Mouse (Mus musculus) liver, embryonic 15.5 days (tissue): Measurements from ENCODE around the gene Zfp800. TPM values are rescaled to one million over a fixed set of nuclear protein-coding genes. Genes with fewer than 3 reads are reported as not detected.

Source experiments
- ATAC-seq: fragments of 200-750 bp; cut with Nextera tagmentation; 2 replicates; pipeline ENCODE4 v1.8.0; 2017; ENCODE audit warnings: moderate number of reproducible peaks, mild to moderate bottlenecking, moderate library complexity; ENCODE audit not compliant: insufficient read depth
- H3K27ac ChIP-seq: fragments of 300-500 bp; sonication (generic); replicated peaks from 2 replicates; pipeline ENCODE4 v1.5.1; 2015; ENCODE audit warnings: mild to moderate bottlenecking, inconsistent platforms
- H3K27me3 ChIP-seq: fragments of 300-500 bp; sonication (generic); 2 replicates; pipeline ENCODE4 v1.6.1; 2015; ENCODE audit warnings: mild to moderate bottlenecking, inconsistent platforms
- H3K36me3 ChIP-seq: fragments of 300-500 bp; sonication (generic); replicated peaks from 2 replicates; pipeline ENCODE4 v1.6.1; 2015; ENCODE audit warnings: moderate library complexity, mild to moderate bottlenecking, inconsistent platforms
- H3K4me1 ChIP-seq: fragments of 300-500 bp; sonication (generic); replicated peaks from 2 replicates; pipeline ENCODE4 v1.6.1; 2015; ENCODE audit warnings: inconsistent platforms
- H3K4me2 ChIP-seq: fragments of 300-500 bp; sonication (generic); 2 replicates; pipeline ENCODE4 v1.6.1; 2015; ENCODE audit warnings: moderate library complexity, mild to moderate bottlenecking, inconsistent platforms
- H3K4me3 ChIP-seq: fragments of 300-500 bp; sonication (generic); replicated peaks from 2 replicates; pipeline ENCODE4 v1.5.1; 2015; ENCODE audit warnings: mild to moderate bottlenecking, inconsistent platforms
- H3K9ac ChIP-seq: fragments of 300-500 bp; sonication (generic); 2 replicates; pipeline ENCODE4 v1.6.1; 2015; ENCODE audit warnings: moderate library complexity, mild to moderate bottlenecking, inconsistent platforms
- H3K9me3 ChIP-seq: fragments of 300-500 bp; sonication (generic); replicated peaks from 2 replicates; pipeline ENCODE4 v1.6.1; 2016; ENCODE audit warnings: inconsistent platforms
- WGBS: fragments of 180-500 bp; shearing (Covaris S2); methylation state at CpG from one replicate; pipeline ENCODE4 v1.1.7; 2015; ENCODE audit warnings: mixed read lengths; ENCODE audit not compliant: insufficient replicate concordance; 5-methylcytosine and 5-hydroxymethylcytosine counted together
- polyA plus RNA-seq: library from polyadenylated mRNA; unstranded; fragments of >200 nt; fragmentation: Nextera tagmentation; extraction: Ambion mirVana; gene quantifications from 2 replicates; pipeline ENCODE4 v1.2.1, GENCODE M21; 2015

Gene Zfp800
- polyA plus RNA-seq, 1 experiment from 2014 or later, result 25.6 TPM

- H3K4me3 ChIP-seq, result peak overlapping the region; percentile 79
- under 1% methylated on average over 27 of the region's 27 CpGs for WGBS
- ATAC-seq, result peak; percentile 88
- no peaks in the 10 kb centered on the region for H3K27me3 ChIP-seq
- H3K36me3 ChIP-seq, result peaks cover 46% of the 10 kb centered on the region
- peak overlapping the region; percentile 97 for H3K4me2 ChIP-seq
- peak overlapping the region; percentile 90 for H3K27ac ChIP-seq
- no peaks in the 10 kb centered on the region for H3K9me3 ChIP-seq
- peaks cover 70% of the 10 kb centered on the region for H3K4me1 ChIP-seq
- H3K9ac ChIP-seq, result peak overlapping the region; percentile 86
Measured at GRCm38 (mm10) chr6:28421469-28422000, 23.7 kb upstream of the Zfp800 start.

GRCm38 (mm10) chr6:28420865-28421264 lies 23.1 kb upstream of the Zfp800 start:
- peak overlapping the region; percentile 86 for H3K9ac ChIP-seq
- peaks cover 42% of the 10 kb centered on the region for H3K36me3 ChIP-seq
- peaks cover 63% of the 10 kb centered on the region for H3K4me1 ChIP-seq
- H3K9me3 ChIP-seq, result no peaks in the 10 kb centered on the region
- peak overlapping the region; percentile 90 for H3K27ac ChIP-seq
- no peak for ATAC-seq
- no peaks in the 10 kb centered on the region for H3K27me3 ChIP-seq
- H3K4me2 ChIP-seq, result peak overlapping the region; percentile 97
- H3K4me3 ChIP-seq, result peak overlapping the region; percentile 79
- 26% methylated on average over 13 of the region's 13 CpGs for WGBS

GRCm38 (mm10) chr6:28420361-28420760 lies 22.6 kb upstream of the Zfp800 start:
- peaks cover 58% of the 10 kb centered on the region for H3K4me1 ChIP-seq
- no peaks in the 10 kb centered on the region for H3K9me3 ChIP-seq
- peak overlapping the region; percentile 97 for H3K4me2 ChIP-seq
- WGBS, result 73% methylated on average over 17 of the region's 17 CpGs
- no peak for ATAC-seq
- peaks cover 42% of the 10 kb centered on the region for H3K36me3 ChIP-seq
- H3K27me3 ChIP-seq, result no peaks in the 10 kb centered on the region
- H3K4me3 ChIP-seq, result peak overlapping the region; percentile 79
- H3K9ac ChIP-seq, result peak overlapping the region; percentile 86
- H3K27ac ChIP-seq, result no peak overlapping the region

GRCm38 (mm10) chr6:28419673-28420072 lies 21.9 kb upstream of the Zfp800 start:
- Histone ChIP-seq H3K27ac (no peak overlapping the region), H3K36me3 (peaks cover 42% of the 10 kb centered on the region), H3K9ac (0 out of 2 replicates have a peak overlapping the region, but pooled peaks have one; percentile 86), H3K4me1 (peaks cover 51% of the 10 kb centered on the region), H3K4me2 (peak overlapping the region; percentile 97), H3K9me3 (no peaks in the 10 kb centered on the region), H3K4me3 (0 out of 2 replicates have a peak overlapping the region, but pooled peaks have one; percentile 79), H3K27me3 (no peaks in the 10 kb centered on the region)
- ATAC-seq, result no peak
- WGBS, result 65% methylated on average over 2 of the region's 2 CpGs

GRCm38 (mm10) chr6:28418449-28418848 lies 20.6 kb upstream of the Zfp800 start:
- no peaks in the 10 kb centered on the region for H3K9me3 ChIP-seq
- H3K27me3 ChIP-seq, result no peaks in the 10 kb centered on the region
- peaks cover 45% of the 10 kb centered on the region for H3K4me1 ChIP-seq
- WGBS, result 85% methylated on average over 14 of the region's 14 CpGs
- ATAC-seq, result no peak
- no peak overlapping the region for H3K27ac ChIP-seq
- H3K36me3 ChIP-seq, result peaks cover 40% of the 10 kb centered on the region
- no peak overlapping the region for H3K4me2 ChIP-seq
- no peak overlapping the region for H3K9ac ChIP-seq
- no peak overlapping the region for H3K4me3 ChIP-seq

- 79% methylated on average over 4 of the region's 4 CpGs for WGBS
- Histone ChIP-seq H3K4me3 (no peak overlapping the region), H3K4me1 (peaks cover 32% of the 10 kb centered on the region), H3K27ac (no peak overlapping the region), H3K4me2 (no peak overlapping the region), H3K9me3 (no peaks in the 10 kb centered on the region), H3K36me3 (peaks cover 40% of the 10 kb centered on the region), H3K9ac (no peak overlapping the region), H3K27me3 (no peaks in the 10 kb centered on the region)
- ATAC-seq, result no peak
Measured at GRCm38 (mm10) chr6:28416981-28417380, 19.2 kb upstream of the Zfp800 start.

GRCm38 (mm10) chr6:28411236-28411635 lies 13.4 kb upstream of the Zfp800 start:
- H3K4me1 ChIP-seq, result 0 out of 2 replicates have a peak, but pooled peaks cover 4% of the 10 kb centered on the region
- no peaks in the 10 kb centered on the region for H3K27me3 ChIP-seq
- H3K9ac ChIP-seq, result no peak overlapping the region
- no peak for ATAC-seq
- no peak overlapping the region for H3K4me3 ChIP-seq
- H3K36me3 ChIP-seq, result peaks cover 14% of the 10 kb centered on the region; the same call in 1 of the 2 replicates
- H3K9me3 ChIP-seq, result no peaks in the 10 kb centered on the region
- H3K4me2 ChIP-seq, result no peak overlapping the region
- WGBS, result 44% methylated on average over 2 of the region's 2 CpGs
- no peak overlapping the region for H3K27ac ChIP-seq

GRCm38 (mm10) chr6:28410053-28410452 lies 12.2 kb upstream of the Zfp800 start:
- Histone ChIP-seq H3K27ac (no peak overlapping the region), H3K9ac (no peak overlapping the region), H3K4me1 (0 out of 2 replicates have a peak, but pooled peaks cover 4% of the 10 kb centered on the region), H3K36me3 (peaks cover 3% of the 10 kb centered on the region; the same call in 1 of the 2 replicates), H3K27me3 (no peaks in the 10 kb centered on the region), H3K4me2 (no peak overlapping the region), H3K4me3 (no peak overlapping the region), H3K9me3 (no peaks in the 10 kb centered on the region)
- WGBS, result 40% methylated on average over 9 of the region's 9 CpGs
- no peak for ATAC-seq

GRCm38 (mm10) chr6:28399791-28400190 lies 2.0 kb upstream of the Zfp800 start:
- 73% methylated on average over 4 of the region's 4 CpGs for WGBS
- Histone ChIP-seq H3K27me3 (peaks cover 48% of the 10 kb centered on the region), H3K9ac (no peak overlapping the region), H3K9me3 (no peaks in the 10 kb centered on the region), H3K27ac (no peak overlapping the region), H3K4me1 (peaks cover 8% of the 10 kb centered on the region; the same call in 1 of the 2 replicates), H3K36me3 (no peaks in the 10 kb centered on the region), H3K4me2 (no peak overlapping the region), H3K4me3 (no peak overlapping the region)
- no peak for ATAC-seq

- no peak overlapping the region for H3K9ac ChIP-seq
- 69% methylated on average over 3 of the region's 3 CpGs for WGBS
- no peak for ATAC-seq
- H3K9me3 ChIP-seq, result no peaks in the 10 kb centered on the region
- no peaks in the 10 kb centered on the region for H3K36me3 ChIP-seq
- peaks cover 8% of the 10 kb centered on the region; the same call in 1 of the 2 replicates for H3K4me1 ChIP-seq
- H3K27ac ChIP-seq, result no peak overlapping the region
- no peak overlapping the region for H3K4me3 ChIP-seq
- peaks cover 48% of the 10 kb centered on the region for H3K27me3 ChIP-seq
- H3K4me2 ChIP-seq, result no peak overlapping the region
Measured at GRCm38 (mm10) chr6:28398726-28399125, 921 bp upstream of the Zfp800 start.

GRCm38 (mm10) chr6:28396853-28397457 lies 850 bp downstream of the Zfp800 start:
- H3K27me3 ChIP-seq, result peaks cover 48% of the 10 kb centered on the region
- WGBS, result 3% methylated on average over 19 of the region's 19 CpGs

More at GRCm38 (mm10) chr6:28396853-28397457, 850 bp downstream of the Zfp800 start:
- Histone ChIP-seq H3K4me1 (peaks cover 8% of the 10 kb centered on the region; the same call in 1 of the 2 replicates), H3K9ac (no peak overlapping the region), H3K36me3 (no peaks in the 10 kb centered on the region), H3K27ac (no peak overlapping the region), H3K4me2 (peak overlapping the region; percentile 60), H3K4me3 (peak overlapping the region; percentile 40), H3K9me3 (no peaks in the 10 kb centered on the region)
- ATAC-seq, result no peak
